Mouse (Mus musculus): ENCODE measurements at regions not wholly inside any gene's neighbourhood (a gene's known extent, or its start where the extent isn't known, plus 50 kb on each side); places are given as distances from the start of the nearest gene placed in this dataset.

GRCm38 (mm10) chr12:51100868-51101267, 247.0 kb upstream of the G2e3 start:
- no peaks in the 10 kb centered on the region for H3K27me3 ChIP-seq (ENCODE audit: control insufficient read depth in 1 of 2, insufficient read depth in 2 of 2, low read length in 2 of 2)
- H3K36me3 ChIP-seq (ENCODE audit: control insufficient read depth in 1 of 2, insufficient read depth in 2 of 2, low read length in 2 of 2) = no peaks in the 10 kb centered on the region
- H3K4me1 ChIP-seq (ENCODE audit: control insufficient read depth in 1 of 2, insufficient read depth in 2 of 2, low read length in 2 of 2) = no peaks in the 10 kb centered on the region
- no peak overlapping the region for H3K27ac ChIP-seq (ENCODE audit: control insufficient read depth, low read depth, low read length)
- no peak for DNase-seq (ENCODE audit: low read depth, low spot score)
- H3K9me3 ChIP-seq (replicated peaks; ENCODE audit: insufficient read depth, low read length) = no peaks in the 10 kb centered on the region
- TF ChIP-seq POLR2AphosphoS5 (IDR thresholded peaks at IDR 0.05; ENCODE audit: borderline replicate concordance, low read depth, low read length) (no peak), SMC3 (IDR thresholded peaks at IDR 0.05; ENCODE audit: low read depth, low read length) (no peak), BHLHE40 (IDR thresholded peaks at IDR 0.05; ENCODE audit: borderline replicate concordance, low read depth, low read length) (no peak), GATA1 (IDR thresholded peaks at IDR 0.05; ENCODE audit: low read depth, low read length) (no peak), MXI1 (IDR thresholded peaks at IDR 0.05; ENCODE audit: low read depth, low read length) (no peak), TCF12 (IDR thresholded peaks at IDR 0.05; ENCODE audit: low read depth, low read length) (no peak), ETS1 (IDR thresholded peaks at IDR 0.05; ENCODE audit: low read depth, low read length) (no peak), USF1 (IDR thresholded peaks at IDR 0.05; ENCODE audit: low read depth, low read length) (no peak), EP300 (IDR thresholded peaks at IDR 0.05; ENCODE audit: low read depth in 1 of 2, low read length in 2 of 2) (no peak), CHD2 (IDR thresholded peaks at IDR 0.05; ENCODE audit: low read length) (no peak), POLR2AphosphoS2 (IDR thresholded peaks at IDR 0.05; ENCODE audit: low read length) (no peak), CTCF (IDR thresholded peaks at IDR 0.05 in 2 of 3, conservative IDR thresholded peaks at IDR 0.05 in 1 of 3; ENCODE audit: control insufficient read depth in 1 of 3, insufficient read depth in 1 of 3, low read depth in 2 of 3, low read length in 3 of 3, poor library complexity in 1 of 3, severe bottlenecking in 1 of 3) (no peak)
- H3K79me2 ChIP-seq (ENCODE audit: control insufficient read depth, insufficient read depth, low read length, poor library complexity) = no peaks in the 10 kb centered on the region
- H3K4me3 ChIP-seq (ENCODE audit: control insufficient read depth in 1 of 2, insufficient read depth in 1 of 2, low read depth in 2 of 2, low read length in 2 of 2) = no peak overlapping the region
- no peak overlapping the region for H3K9ac ChIP-seq (ENCODE audit: control insufficient read depth, low read depth, low read length, poor library complexity, severe bottlenecking)

- no peaks in the 10 kb centered on the region for H3K36me3 ChIP-seq (ENCODE audit: control insufficient read depth in 1 of 2, insufficient read depth in 2 of 2, low read length in 2 of 2)
- H3K79me2 ChIP-seq (ENCODE audit: control insufficient read depth, insufficient read depth, low read length, poor library complexity) = no peaks in the 10 kb centered on the region
- no peaks in the 10 kb centered on the region for H3K9me3 ChIP-seq (replicated peaks; ENCODE audit: insufficient read depth, low read length)
- H3K9ac ChIP-seq (ENCODE audit: control insufficient read depth, low read depth, low read length, poor library complexity, severe bottlenecking) = no peak overlapping the region
- no peaks in the 10 kb centered on the region for H3K27me3 ChIP-seq (ENCODE audit: control insufficient read depth in 1 of 2, insufficient read depth in 2 of 2, low read length in 2 of 2)
- no peak for DNase-seq (ENCODE audit: low read depth, low spot score)
- no peaks in the 10 kb centered on the region for H3K4me1 ChIP-seq (ENCODE audit: control insufficient read depth in 1 of 2, insufficient read depth in 2 of 2, low read length in 2 of 2)
- H3K27ac ChIP-seq (ENCODE audit: control insufficient read depth, low read depth, low read length) = no peak overlapping the region
- TF ChIP-seq CHD2 (IDR thresholded peaks at IDR 0.05; ENCODE audit: low read length) (no peak), RAD21 (IDR thresholded peaks at IDR 0.05; ENCODE audit: low read depth, low read length) (no peak), KAT2A (conservative IDR thresholded peaks at IDR 0.05; ENCODE audit: low read depth, low read length) (no peak), SIN3A (IDR thresholded peaks at IDR 0.05; ENCODE audit: low read length) (no peak), MAZ (IDR thresholded peaks at IDR 0.05; ENCODE audit: low read depth, low read length) (no peak), SMC3 (IDR thresholded peaks at IDR 0.05; ENCODE audit: low read depth, low read length) (no peak), MAFK (IDR thresholded peaks at IDR 0.05; ENCODE audit: borderline replicate concordance, low read depth, low read length) (no peak), ZMIZ1 (IDR thresholded peaks at IDR 0.05; ENCODE audit: low read depth, low read length) (no peak), GATA1 (IDR thresholded peaks at IDR 0.05; ENCODE audit: low read depth, low read length) (no peak), HCFC1 (IDR thresholded peaks at IDR 0.05; ENCODE audit: low read depth, low read length) (no peak)
- no peak overlapping the region for H3K4me3 ChIP-seq (ENCODE audit: control insufficient read depth in 1 of 2, insufficient read depth in 1 of 2, low read depth in 2 of 2, low read length in 2 of 2)
Observed at GRCm38 (mm10) chr12:51095974-51096373, 251.9 kb upstream of the G2e3 start.

All from MEL (cell line).